In the genomic region with DNA sequence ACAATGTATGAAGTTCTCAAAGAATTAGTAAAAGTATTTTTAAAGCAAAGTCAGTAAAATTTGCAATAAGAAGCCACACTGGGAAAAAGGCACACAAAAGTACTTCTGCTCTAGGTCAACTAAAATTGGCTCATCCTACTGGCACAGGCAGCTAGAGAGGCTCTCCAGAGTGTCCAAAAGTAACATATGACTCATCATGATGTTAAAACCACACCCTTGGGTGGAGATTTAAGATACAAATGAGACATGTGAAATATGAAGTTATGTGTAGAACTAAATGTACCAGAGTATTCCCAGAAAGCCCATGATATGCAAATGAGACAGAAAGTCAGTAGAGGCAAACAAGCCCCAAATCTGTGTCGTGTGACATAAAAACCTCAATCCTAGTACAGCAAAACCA, we compare ENCODE assay signal across 21 mouse cellular contexts.
DNase-seq lines count a peak whose midpoint lies in the region; ATAC-seq and TF ChIP-seq lines count a peak whose summit lies in the region.
"Had no signal": no experiment of that assay in that cellular context is flagged by ENCODE, and none has a peak within 500 bp of the region (broad histone marks: within the 10 kb centered on the region; RNA-seq: fewer than 3 reads in every experiment).

No protein-coding gene starts in this region.

- no peak overlapping the region for H3K27ac ChIP-seq in liver, postnatal 0 days (ENCODE audit: low read depth)
- no peak overlapping the region for H3K27ac ChIP-seq in stomach, postnatal 0 days (replicated peaks)
- H3K27ac ChIP-seq in kidney, embryonic 15.5 days = no peak overlapping the region
- H3K27ac ChIP-seq: hindbrain, embryonic 13.5 days; stomach, embryonic 15.5 days had no signal

- DNase-seq in frontal cortex, postnatal 10 days (ENCODE audit: low spot score in 2 of 2) = no peak
- DNase-seq in liver, postnatal 0 days = no peak
- DNase-seq in liver (no peak), adipocyte (ENCODE audit: low spot score) (peak; percentile 78)
- DNase-seq in stomach, postnatal 0 days (ENCODE audit: low spot score) = no peak
- no peak for DNase-seq in layer of hippocampus, postnatal 25 days (ENCODE audit: extremely low spot score in 1 of 2, low spot score in 1 of 2)
- DNase-seq: adrenal gland, postnatal 25 days; B cell, adult 2 months; cerebellum, adult 9-10 months; gastrocnemius, postnatal 10 days; layer of hippocampus, postnatal 36 days; lung, adult 2 months; thymus, postnatal 14 days had no signal

- no peak for TF ChIP-seq CTCF in liver, postnatal 0 days (IDR thresholded peaks at IDR 0.05; ENCODE audit: low read depth)
- no peak for TF ChIP-seq CTCF in stomach, postnatal 0 days (IDR thresholded peaks at IDR 0.05; ENCODE audit: low read depth)

- WGBS in liver, postnatal 0 days (ENCODE audit: insufficient replicate concordance) = 76% methylated on average over 1 of the region's 1 CpGs
- WGBS in stomach, postnatal 0 days = 67% methylated on average over 1 of the region's 1 CpGs
- 94% methylated on average over 1 of the region's 1 CpGs for WGBS in kidney, embryonic 15.5 days

- no peaks in the 10 kb centered on the region for H3K27me3 ChIP-seq in liver, postnatal 0 days (ENCODE audit: insufficient read depth, low read length)
- no peaks in the 10 kb centered on the region for H3K27me3 ChIP-seq in stomach, postnatal 0 days (ENCODE audit: control insufficient read depth, insufficient read depth, low read length)
- no peaks in the 10 kb centered on the region for H3K27me3 ChIP-seq in kidney, embryonic 15.5 days
- H3K27me3 ChIP-seq: hindbrain, embryonic 13.5 days; stomach, embryonic 15.5 days had no signal

- no peaks in the 10 kb centered on the region for H3K36me3 ChIP-seq in liver, postnatal 0 days (replicated peaks; ENCODE audit: insufficient read depth, low read length)
- no peaks in the 10 kb centered on the region for H3K36me3 ChIP-seq in stomach, postnatal 0 days (ENCODE audit: control insufficient read depth, insufficient read depth, low read length)
- no peaks in the 10 kb centered on the region for H3K36me3 ChIP-seq in kidney, embryonic 15.5 days
- H3K36me3 ChIP-seq: hindbrain, embryonic 13.5 days; stomach, embryonic 15.5 days had no signal

- peak; percentile 54 for TF ChIP-seq EP300 in liver, postnatal 0 days (IDR thresholded peaks at IDR 0.05; ENCODE audit: low read depth)
- peak; percentile 47 for TF ChIP-seq EP300 in stomach, postnatal 0 days (optimal IDR thresholded peaks at IDR 0.05)

- ATAC-seq in frontal cortex, adult (ENCODE audit: low TSS enrichment) = peak; percentile 79
- ATAC-seq in liver, postnatal 0 days = no peak
- ATAC-seq in stomach, postnatal 0 days (ENCODE audit: low FRiP score, low TSS enrichment) = peak; percentile 67; the same call in 1 of the 2 replicates
- ATAC-seq in kidney, embryonic 15.5 days (replicated peaks; ENCODE audit: low FRiP score) = no peak
- ATAC-seq: activated CD4-positive, CD25-positive, alpha-beta regulatory T cell, adult 4 months; forebrain, embryonic 16.5 days; Patski had no signal

- H3K4me1 ChIP-seq in liver, postnatal 0 days (ENCODE audit: insufficient read depth) = no peaks in the 10 kb centered on the region
- no peaks in the 10 kb centered on the region for H3K4me1 ChIP-seq in stomach, postnatal 0 days (replicated peaks; ENCODE audit: control insufficient read depth, insufficient read depth)
- H3K4me1 ChIP-seq in kidney, embryonic 15.5 days = peaks cover 3% of the 10 kb centered on the region
- H3K4me1 ChIP-seq: hindbrain, embryonic 13.5 days; megakaryocyte, embryonic 14.5 days; stomach, embryonic 15.5 days had no signal

- no peak overlapping the region for H3K4me3 ChIP-seq in liver, postnatal 0 days (ENCODE audit: low read depth, low read length)
- H3K4me3 ChIP-seq in stomach, postnatal 0 days (ENCODE audit: low read depth, low read length) = no peak overlapping the region
- no peak overlapping the region for H3K4me3 ChIP-seq in kidney, embryonic 15.5 days (replicated peaks)
- H3K4me3 ChIP-seq: hindbrain, embryonic 13.5 days; megakaryocyte, embryonic 14.5 days; stomach, embryonic 15.5 days had no signal

- H3K4me2 ChIP-seq in liver, postnatal 0 days (ENCODE audit: low read depth, low read length) = no peak overlapping the region
- H3K4me2 ChIP-seq in stomach, postnatal 0 days (replicated peaks; ENCODE audit: low read depth) = no peak overlapping the region
- no peak overlapping the region for H3K4me2 ChIP-seq in kidney, embryonic 15.5 days
- H3K4me2 ChIP-seq: hindbrain, embryonic 13.5 days; stomach, embryonic 15.5 days had no signal

- H3K9me3 ChIP-seq in liver, postnatal 0 days (ENCODE audit: low read length) = no peaks in the 10 kb centered on the region
- H3K9me3 ChIP-seq in stomach, postnatal 0 days (ENCODE audit: control insufficient read depth, low read length) = no peaks in the 10 kb centered on the region
- no peaks in the 10 kb centered on the region for H3K9me3 ChIP-seq in kidney, embryonic 15.5 days (replicated peaks)
- H3K9me3 ChIP-seq: stomach, embryonic 15.5 days had no signal

- H3K9ac ChIP-seq in liver, postnatal 0 days (replicated peaks) = no peak overlapping the region
- H3K9ac ChIP-seq in stomach, postnatal 0 days (ENCODE audit: low read length) = no peak overlapping the region
- H3K9ac ChIP-seq in kidney, embryonic 15.5 days = no peak overlapping the region
- H3K9ac ChIP-seq: hindbrain, embryonic 13.5 days; stomach, embryonic 15.5 days had no signal

Comparison
In these comparisons a context has a peak if more than half of its experiments do, and no peak if none do; other contexts are left out.
1. ATAC-seq: peak in frontal cortex, adult (single experiment) and stomach, postnatal 0 days (single experiment); none in liver, postnatal 0 days (single experiment) and kidney, embryonic 15.5 days (single experiment).